Mouse (Mus musculus) intestine, embryonic 14.5 days (tissue): ENCODE measurements around the gene Sec31b. TPM values are rescaled to one million over a fixed set of nuclear protein-coding genes. Genes with fewer than 3 reads are reported as not detected.

Experiments used
- ATAC-seq: fragments of 200-750 bp; cut with Nextera tagmentation; replicated peaks from 2 replicates; pipeline ENCODE4 v1.8.0; 2017; ENCODE audit warnings: low read depth, moderate number of reproducible peaks, moderate TSS enrichment, moderate library complexity; ENCODE audit not compliant: low FRiP score, low TSS enrichment
- DNase-seq: peaks from one replicate; pipeline ENCODE4 v3.0.0-alpha.2; 2018; ENCODE audit warnings: low spot score
- H3K27ac ChIP-seq: fragments of 300-500 bp; sonication (generic); 2 replicates; pipeline ENCODE4 v1.5.1; 2014; ENCODE audit warnings: low read depth, mild to moderate bottlenecking, control low read depth
- H3K27me3 ChIP-seq: fragments of 300-500 bp; sonication (generic); replicated peaks from 2 replicates; pipeline ENCODE4 v1.6.1; 2014; ENCODE audit warnings: low read length, control low read depth; ENCODE audit not compliant: control insufficient read depth, insufficient read depth
- H3K36me3 ChIP-seq: fragments of 300-500 bp; sonication (generic); 2 replicates; pipeline ENCODE4 v1.6.1; 2014; ENCODE audit warnings: low read length, control low read depth; ENCODE audit not compliant: control insufficient read depth, insufficient read depth
- H3K4me1 ChIP-seq: fragments of 300-500 bp; sonication (generic); replicated peaks from 2 replicates; pipeline ENCODE4 v1.6.1; 2014; ENCODE audit warnings: low read length, control low read depth, mixed read lengths; ENCODE audit not compliant: control insufficient read depth, insufficient read depth
- H3K4me2 ChIP-seq: fragments of 300-500 bp; sonication (generic); 2 replicates; pipeline ENCODE4 v1.6.1; 2014; ENCODE audit warnings: low read length
- H3K4me3 ChIP-seq: fragments of 300-500 bp; sonication (generic); 2 replicates; pipeline ENCODE4 v1.5.1; 2014; ENCODE audit warnings: low read depth, low read length, control low read depth, mixed read lengths
- H3K9ac ChIP-seq: fragments of 300-500 bp; sonication (generic); 2 replicates; pipeline ENCODE4 v1.6.1; 2014; ENCODE audit warnings: mild to moderate bottlenecking, low read length
- H3K9me3 ChIP-seq: fragments of 300-500 bp; sonication (generic); 2 replicates; pipeline ENCODE4 v1.6.1; 2016; ENCODE audit warnings: low read length, control low read depth; ENCODE audit not compliant: control insufficient read depth
- WGBS: fragments of 180-500 bp; shearing (Covaris S2); extraction: QIAGEN DNeasy Blood & Tissue Kit; methylation state at CpG from one replicate; pipeline ENCODE4 v1.1.7; 2014; 5-methylcytosine and 5-hydroxymethylcytosine counted together
- polyA plus RNA-seq: library from polyadenylated mRNA; unstranded; fragments of >200 nt; fragmentation: Nextera tagmentation; extraction: Ambion mirVana; gene quantifications from 2 replicates; pipeline ENCODE4 v1.2.1, GENCODE M21; 2014

The Sec31b gene
- 0.41 and 0.48 TPM in 2 replicates for polyA plus RNA-seq

DNA sequence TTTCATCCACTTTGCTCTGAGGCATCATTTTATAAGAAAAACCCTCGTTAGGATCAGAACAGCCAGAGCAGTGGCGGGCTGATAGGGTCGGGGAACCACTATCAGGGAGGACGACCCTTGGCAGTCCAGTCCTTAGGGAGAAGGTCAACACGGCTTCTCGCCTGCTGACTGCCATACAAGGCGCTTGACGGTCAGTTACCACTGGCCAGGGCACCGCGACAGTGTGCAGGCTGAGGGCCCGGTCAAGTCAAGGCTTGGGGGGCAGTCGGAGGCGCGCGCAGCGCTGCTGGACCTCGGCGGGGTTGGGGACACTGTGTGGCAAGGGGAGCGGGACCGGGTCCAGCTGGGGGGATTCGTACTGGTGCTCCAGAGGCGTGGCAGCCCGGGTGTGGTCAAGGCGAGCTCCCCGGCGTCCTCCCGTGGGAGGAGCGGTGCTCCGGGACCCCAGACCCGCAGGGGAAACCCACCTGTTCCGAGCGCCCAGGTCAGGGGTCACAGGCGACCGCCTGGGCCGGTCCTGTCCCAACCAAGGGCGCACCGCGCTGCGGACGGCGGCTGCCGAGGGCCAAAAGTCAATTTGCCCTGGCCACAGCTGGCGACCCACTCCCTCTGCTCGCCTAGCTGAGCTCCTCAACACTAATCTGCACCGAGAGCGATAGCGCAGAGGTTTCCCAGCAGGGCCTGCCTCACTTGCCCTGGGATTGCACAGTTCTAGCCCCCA lies at the start of gene Sec31b:
Gene Sec31b (minus strand): TSS at position 544 of the 721 bp plus-strand sequence.
- peak; percentile 62 for DNase-seq
- H3K4me3 ChIP-seq: peak within 1 kb of the TSS; percentile 46
- H3K9ac ChIP-seq: peak within 1 kb of the TSS; percentile 45
- peaks cover 28% of the 10 kb centered on the region for H3K36me3 ChIP-seq
- ATAC-seq: 0 out of 2 replicates have a peak, but pooled peaks have one; percentile 25
- peak within 1 kb of the TSS; percentile 88 for H3K4me2 ChIP-seq
- H3K9me3 ChIP-seq: peaks cover 4% of the 10 kb centered on the region; the same call in 1 of the 2 replicates
- H3K27me3 ChIP-seq: peaks cover 4% of the 10 kb centered on the region
- no peaks in the 10 kb centered on the region for H3K4me1 ChIP-seq
- WGBS: 2% methylated on average over 47 of the region's 47 CpGs
- H3K27ac ChIP-seq: no peak within 1 kb of the TSS

GRCm38 (mm10) chr19:44594180-44594579 lies 48.5 kb upstream of the Sec31b start:
- no peak for DNase-seq
- H3K4me3 ChIP-seq: no peak overlapping the region
- 97% methylated on average over 14 of the region's 14 CpGs for WGBS
- no peaks in the 10 kb centered on the region for H3K36me3 ChIP-seq
- no peak overlapping the region for H3K4me2 ChIP-seq
- H3K27ac ChIP-seq: no peak overlapping the region
- no peaks in the 10 kb centered on the region; the same call in 1 of the 2 replicates for H3K9me3 ChIP-seq
- no peak for ATAC-seq
- H3K27me3 ChIP-seq: no peaks in the 10 kb centered on the region
- no peak overlapping the region for H3K9ac ChIP-seq
- no peaks in the 10 kb centered on the region for H3K4me1 ChIP-seq

GRCm38 (mm10) chr19:44591638-44592037 lies 46.0 kb upstream of the Sec31b start:
- WGBS: 74% methylated on average over 6 of the region's 6 CpGs
- no peaks in the 10 kb centered on the region for H3K4me1 ChIP-seq
- ATAC-seq: no peak

GRCm38 (mm10) chr19:44590992-44591391 lies 45.3 kb upstream of the Sec31b start:
- Histone ChIP-seq H3K4me3 (no peak overlapping the region), H3K27ac (no peak overlapping the region), H3K4me1 (no peaks in the 10 kb centered on the region), H3K9ac (no peak overlapping the region), H3K9me3 (no peaks in the 10 kb centered on the region; the same call in 1 of the 2 replicates), H3K27me3 (peaks cover 7% of the 10 kb centered on the region), H3K4me2 (no peak overlapping the region), H3K36me3 (no peaks in the 10 kb centered on the region)
- ATAC-seq: no peak
- no peak for DNase-seq
- 87% methylated on average over 18 of the region's 18 CpGs for WGBS

More at GRCm38 (mm10) chr19:44591638-44592037, 46.0 kb upstream of the Sec31b start:
- no peak overlapping the region for H3K27ac ChIP-seq
- DNase-seq: no peak
- no peak overlapping the region for H3K4me2 ChIP-seq
- H3K36me3 ChIP-seq: no peaks in the 10 kb centered on the region
- H3K27me3 ChIP-seq: 0 out of 2 replicates have a peak, but pooled peaks cover 2% of the 10 kb centered on the region
- no peak overlapping the region for H3K4me3 ChIP-seq
- H3K9me3 ChIP-seq: no peaks in the 10 kb centered on the region; the same call in 1 of the 2 replicates
- no peak overlapping the region for H3K9ac ChIP-seq

DNA sequence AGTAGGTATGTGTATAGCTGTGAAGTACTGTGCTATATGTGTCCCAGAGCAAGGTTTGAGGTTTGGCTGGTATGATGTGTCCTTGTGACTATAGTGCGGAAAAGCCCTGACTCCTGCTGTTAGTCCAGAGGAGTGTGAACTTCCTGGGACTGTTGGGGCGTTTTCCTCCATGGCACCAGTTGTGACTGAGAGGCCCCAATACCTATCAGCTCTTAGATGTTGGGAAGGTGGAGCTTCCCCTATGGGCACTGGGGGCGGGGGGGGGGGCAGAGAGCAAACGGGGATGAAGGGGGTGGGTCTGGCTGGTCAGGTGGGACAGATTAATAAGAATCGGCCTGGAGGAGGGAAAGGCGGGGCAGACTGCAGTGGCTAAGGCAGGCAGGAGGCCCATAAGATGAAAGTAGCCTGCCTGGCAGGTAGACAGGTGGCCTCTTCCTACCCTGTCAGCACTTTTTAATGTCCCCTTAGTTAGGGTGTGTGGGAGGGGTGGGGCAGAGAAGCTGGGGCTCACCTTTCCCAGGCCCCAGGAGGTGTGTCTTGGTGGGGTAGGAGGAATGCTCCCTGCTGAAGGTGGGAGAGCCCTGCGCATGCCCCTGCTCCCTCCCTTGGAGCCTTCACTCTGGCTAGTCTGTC lies 44.0 kb upstream of the Sec31b start:
- WGBS: 36% methylated on average over 7 of the region's 7 CpGs
- H3K4me2 ChIP-seq: no peak overlapping the region
- no peak overlapping the region for H3K9ac ChIP-seq
- no peaks in the 10 kb centered on the region; the same call in 1 of the 2 replicates for H3K9me3 ChIP-seq
- ATAC-seq (no peak), DNase-seq (no peak)
- no peak overlapping the region for H3K4me3 ChIP-seq
- no peaks in the 10 kb centered on the region for H3K4me1 ChIP-seq
- H3K27ac ChIP-seq: no peak overlapping the region
- no peaks in the 10 kb centered on the region for H3K36me3 ChIP-seq
- peaks cover 9% of the 10 kb centered on the region for H3K27me3 ChIP-seq

- WGBS: 32% methylated on average over 4 of the region's 4 CpGs
- H3K36me3 ChIP-seq: no peaks in the 10 kb centered on the region
- H3K4me2 ChIP-seq: no peak overlapping the region
- H3K27ac ChIP-seq: no peak overlapping the region
- no peak overlapping the region for H3K4me3 ChIP-seq
- DNase-seq: no peak
- no peak for ATAC-seq
- no peak overlapping the region for H3K9ac ChIP-seq
- H3K4me1 ChIP-seq: no peaks in the 10 kb centered on the region
- H3K27me3 ChIP-seq: peaks cover 9% of the 10 kb centered on the region
- H3K9me3 ChIP-seq: no peaks in the 10 kb centered on the region
Measured at GRCm38 (mm10) chr19:44588036-44588435, 42.4 kb upstream of the Sec31b start.

GRCm38 (mm10) chr19:44582638-44583309 lies 37.1 kb upstream of the Sec31b start:
- H3K4me2 ChIP-seq: no peak overlapping the region
- 31% methylated on average over 9 of the region's 9 CpGs for WGBS
- DNase-seq: peak; percentile 98

GRCm38 (mm10) chr19:44582103-44582502 lies 36.4 kb upstream of the Sec31b start:
- DNase-seq: no peak
- Histone ChIP-seq H3K27me3 (peaks cover 9% of the 10 kb centered on the region), H3K4me3 (no peak overlapping the region), H3K27ac (no peak overlapping the region), H3K4me2 (no peak overlapping the region), H3K9me3 (no peaks in the 10 kb centered on the region), H3K36me3 (no peaks in the 10 kb centered on the region), H3K9ac (no peak overlapping the region), H3K4me1 (no peaks in the 10 kb centered on the region)
- ATAC-seq: no peak; the same call in 1 of the 2 replicates
- WGBS: 82% methylated on average over 10 of the region's 10 CpGs

More at GRCm38 (mm10) chr19:44582638-44583309, 37.1 kb upstream of the Sec31b start:
- H3K9me3 ChIP-seq: no peaks in the 10 kb centered on the region
- H3K27me3 ChIP-seq: peaks cover 9% of the 10 kb centered on the region
- peak; percentile 80 for ATAC-seq
- H3K36me3 ChIP-seq: no peaks in the 10 kb centered on the region
- no peak overlapping the region for H3K4me3 ChIP-seq
- H3K9ac ChIP-seq: no peak overlapping the region
- no peak overlapping the region for H3K27ac ChIP-seq
- no peaks in the 10 kb centered on the region for H3K4me1 ChIP-seq
